Mouse (Mus musculus) neutrophil, adult 5-6 weeks (primary cell): ENCODE data around the gene Dlgap1. TPM values are rescaled to one million over a fixed set of nuclear protein-coding genes. Genes with fewer than 3 reads are reported as not detected.

Experiments
- ATAC-seq: fragments of 151-379, 151-347 bp; 2 replicates; pipeline ENCODE4 v1.8.0; 2017; ENCODE audit warnings: mild to moderate bottlenecking, moderate TSS enrichment; ENCODE audit not compliant: insufficient number of reproducible peaks, poor library complexity, low FRiP score, severe bottlenecking; ENCODE audit errors: extremely low read depth
- total RNA-seq: library from RNA; stranded (forward); fragments of 200-1000 nt; gene quantifications from 2 replicates; pipeline ENCODE4 v1.2.3, GENCODE M21; 2017

Gene Dlgap1
- total RNA-seq, 1 experiment from 2014 or later = not detected

- no peak for ATAC-seq
Observed at GRCm38 (mm10) chr17:70432834-70433233, 464.0 kb downstream of the Dlgap1 start.

GRCm38 (mm10) chr17:70434549-70434948, 465.7 kb downstream of the Dlgap1 start:
- no peak for ATAC-seq

DNA sequence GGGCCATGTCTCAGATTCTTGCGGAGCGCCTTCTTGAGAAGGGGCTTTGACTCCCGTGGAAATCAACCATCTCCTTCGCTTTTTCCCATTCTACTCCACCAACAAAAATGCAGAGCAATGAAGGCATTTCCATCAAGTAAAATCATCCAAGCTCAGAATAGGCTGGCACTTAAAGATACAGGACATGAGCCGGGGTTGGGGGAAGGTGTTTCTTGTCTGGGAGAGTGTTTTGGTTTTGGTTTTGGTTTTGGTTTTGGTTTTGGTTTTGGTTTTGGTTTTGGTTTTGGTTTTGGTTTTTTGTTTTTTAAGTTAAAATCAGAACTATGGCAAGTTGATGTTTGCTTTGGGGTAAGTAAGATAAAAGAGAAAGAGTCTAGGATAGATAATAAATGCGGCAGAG, 466.7 kb downstream of the Dlgap1 start:
- ATAC-seq = no peak

DNA sequence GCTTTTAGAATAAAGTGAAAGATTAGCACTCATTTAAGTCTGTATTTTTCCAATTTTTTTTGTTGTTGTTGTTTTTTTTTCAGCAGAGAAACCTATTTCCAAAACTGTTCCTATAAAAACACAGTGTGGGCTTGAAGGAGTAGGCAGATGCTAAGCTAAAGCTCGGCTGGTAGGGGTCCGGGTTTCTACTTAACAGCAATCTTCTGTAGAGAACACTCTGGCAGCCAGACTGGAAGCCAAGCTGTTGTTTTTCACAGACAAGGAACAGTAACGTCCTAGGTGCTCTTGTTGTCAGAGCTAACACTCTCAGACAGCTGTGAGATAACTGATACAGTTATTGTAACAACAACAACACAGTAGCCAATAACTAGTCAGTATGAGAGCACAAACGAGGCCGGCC, 468.4 kb downstream of the Dlgap1 start:
- ATAC-seq = no peak

- ATAC-seq = no peak
Observed at GRCm38 (mm10) chr17:70442976-70443375, 474.1 kb downstream of the Dlgap1 start.

- no peak for ATAC-seq
Observed at GRCm38 (mm10) chr17:70446451-70446850, 477.6 kb downstream of the Dlgap1 start.

GRCm38 (mm10) chr17:70455036-70455435, 486.2 kb downstream of the Dlgap1 start:
- ATAC-seq = no peak

- ATAC-seq = no peak
Observed at GRCm38 (mm10) chr17:70457103-70457502, 488.2 kb downstream of the Dlgap1 start.

DNA sequence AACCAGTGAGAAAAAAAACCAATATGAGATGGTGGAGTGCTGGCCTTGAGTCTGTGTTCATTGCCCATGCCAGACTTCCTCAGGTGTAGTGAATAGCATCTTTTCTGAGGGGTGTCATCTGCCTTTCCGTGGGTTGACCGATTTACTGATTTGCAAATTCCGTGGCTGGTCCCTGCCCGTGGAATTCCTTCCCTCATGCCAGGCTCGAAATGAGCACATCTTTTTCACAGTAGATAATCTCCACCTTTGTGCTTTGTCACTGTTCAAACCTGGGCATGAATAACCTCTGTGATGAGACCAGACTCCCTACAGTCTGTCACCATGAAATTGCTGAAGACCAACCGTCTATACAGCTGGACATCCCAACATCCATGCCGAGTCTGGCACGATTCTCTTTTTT, 493.4 kb downstream of the Dlgap1 start:
- no peak for ATAC-seq

- no peak for ATAC-seq
Observed at GRCm38 (mm10) chr17:70462771-70463491, 494.1 kb downstream of the Dlgap1 start.

GRCm38 (mm10) chr17:70466413-70466812, 497.5 kb downstream of the Dlgap1 start:
- no peak for ATAC-seq

GRCm38 (mm10) chr17:70470970-70471371, 502.1 kb downstream of the Dlgap1 start:
- no peak for ATAC-seq

DNA sequence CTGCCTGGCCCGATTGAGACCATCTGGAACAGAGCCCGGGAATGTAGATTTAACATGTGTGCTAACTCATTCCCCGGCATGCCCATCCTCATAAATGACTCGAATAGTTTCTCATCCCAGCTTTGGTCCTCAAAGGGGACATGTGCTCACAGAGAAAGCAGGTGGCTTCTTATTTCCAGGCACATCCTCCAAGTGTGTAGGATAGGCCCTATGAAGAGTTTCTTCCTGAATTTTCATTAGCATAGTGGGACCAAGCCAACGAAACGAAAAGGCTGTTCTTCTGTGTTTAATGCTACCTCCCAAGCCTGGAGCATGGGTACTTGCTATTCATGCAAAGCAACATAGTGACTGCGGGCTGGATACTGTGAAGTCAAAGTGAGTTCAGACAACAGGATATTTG, 503.3 kb downstream of the Dlgap1 start:
- ATAC-seq = no peak

DNA sequence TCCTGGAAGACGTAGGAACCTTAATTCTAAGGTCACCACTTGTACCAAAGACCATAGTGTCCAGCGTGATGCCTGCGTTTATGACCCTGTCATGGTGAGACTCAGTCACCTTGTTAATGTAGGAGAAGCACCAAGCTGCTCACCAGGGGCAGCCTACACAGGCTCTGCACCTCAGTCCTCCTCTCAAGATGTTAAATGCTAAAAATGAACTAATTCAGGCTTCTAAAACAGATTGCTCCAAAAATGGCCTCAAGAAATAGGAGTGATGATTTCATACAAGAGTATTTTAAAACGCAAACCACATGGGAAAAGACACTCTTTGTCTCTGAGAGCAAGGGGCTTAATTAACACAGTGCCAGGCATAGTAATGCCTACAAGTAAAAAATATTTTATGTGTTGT, 505.0 kb downstream of the Dlgap1 start:
- no peak for ATAC-seq

DNA sequence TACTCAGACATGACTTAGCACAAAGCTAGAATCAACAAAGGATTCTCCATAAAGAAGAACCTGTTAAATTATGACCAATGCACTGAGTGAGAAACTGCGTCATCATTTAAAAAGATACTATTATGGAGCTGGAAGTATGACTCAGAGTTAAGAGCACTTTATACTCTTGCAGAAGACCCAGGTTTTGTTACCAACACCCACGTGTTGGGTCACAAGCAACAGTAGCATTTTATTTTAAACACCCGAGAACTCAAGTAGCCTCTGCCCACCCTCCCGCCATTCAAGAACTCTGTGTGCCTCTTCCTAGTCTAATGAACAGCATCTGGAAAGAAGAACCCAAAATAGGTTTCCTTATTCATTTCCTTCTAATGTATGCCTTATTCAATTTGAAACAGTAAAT, 514.8 kb downstream of the Dlgap1 start:
- ATAC-seq = no peak

GRCm38 (mm10) chr17:70485668-70486067, 516.8 kb downstream of the Dlgap1 start:
- ATAC-seq = no peak

- no peak for ATAC-seq
Observed at GRCm38 (mm10) chr17:70486259-70486658, 517.4 kb downstream of the Dlgap1 start.

- no peak for ATAC-seq
Observed at GRCm38 (mm10) chr17:70486831-70487230, 518.0 kb downstream of the Dlgap1 start.

DNA sequence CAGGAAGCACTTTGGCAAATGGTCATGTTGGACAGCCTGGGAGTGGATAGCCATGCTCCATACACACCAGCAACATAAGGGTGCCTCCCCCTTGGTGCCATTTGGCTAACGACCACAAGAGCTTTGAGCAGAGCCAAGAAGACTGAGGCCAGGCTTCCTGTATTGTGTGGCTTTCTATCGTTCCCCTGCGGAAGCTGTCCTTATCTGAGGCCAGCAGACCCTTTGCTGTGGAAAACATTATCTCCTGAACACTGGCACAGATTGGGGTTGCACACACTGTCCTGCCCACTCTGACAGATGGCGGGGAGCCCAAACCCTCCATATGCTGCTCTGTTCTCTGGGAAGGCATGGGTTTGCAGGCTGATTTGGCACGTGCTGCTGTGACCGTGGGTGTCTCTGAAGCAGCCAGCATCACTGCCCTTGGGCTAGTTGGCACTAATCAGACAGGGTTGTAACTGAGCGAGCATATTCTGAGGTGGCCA, 520.0 kb downstream of the Dlgap1 start:
- ATAC-seq = no peak

GRCm38 (mm10) chr17:70491575-70491974, 522.7 kb downstream of the Dlgap1 start:
- ATAC-seq = no peak

- no peak for ATAC-seq
Observed at GRCm38 (mm10) chr17:70494338-70494737, 525.5 kb downstream of the Dlgap1 start.
